16 mouse cellular contexts compared by ENCODE assay signal in genomic region chr2:172663681-172664080, GRCm38 (mm10).
DNase-seq lines count a peak whose midpoint lies in the region; ATAC-seq and TF ChIP-seq lines count a peak whose summit lies in the region.
"Had no signal": no experiment of that assay in that cellular context is flagged by ENCODE, and none has a peak within 500 bp of the region (broad histone marks: within the 10 kb centered on the region; RNA-seq: fewer than 3 reads in every experiment).

No protein-coding gene starts in this region.

- H3K27ac ChIP-seq in heart, embryonic 12.5 days (ENCODE audit: poor library complexity, severe bottlenecking), result no peak overlapping the region
- H3K27ac ChIP-seq in embryonic facial prominence, embryonic 10.5 days (replicated peaks), result no peak overlapping the region; the same call in 1 of the 2 replicates
- peak overlapping the region; percentile 78 for H3K27ac ChIP-seq in forebrain, embryonic 13.5 days
- H3K27ac ChIP-seq in midbrain, embryonic 12.5 days (replicated peaks), result no peak overlapping the region
- H3K27ac ChIP-seq: kidney, embryonic 15.5 days; layer of hippocampus, adult 2 months had no signal

- H3K27me3 ChIP-seq in heart, embryonic 12.5 days (replicated peaks), result peaks cover 48% of the 10 kb centered on the region
- H3K27me3 ChIP-seq in embryonic facial prominence, embryonic 10.5 days (replicated peaks; ENCODE audit: low read depth, poor library complexity, severe bottlenecking), result peaks cover 50% of the 10 kb centered on the region
- H3K27me3 ChIP-seq in forebrain, embryonic 13.5 days, result peaks cover 10% of the 10 kb centered on the region
- peaks cover 42% of the 10 kb centered on the region for H3K27me3 ChIP-seq in midbrain, embryonic 12.5 days

- ATAC-seq in heart, embryonic 12.5 days (ENCODE audit: insufficient number of reproducible peaks, low FRiP score), result no peak
- peak; percentile 73 for ATAC-seq in forebrain, embryonic 13.5 days
- peak; percentile 67; the same call in 1 of the 2 replicates for ATAC-seq in midbrain, embryonic 12.5 days (ENCODE audit: low FRiP score, low read depth)

- no peak for TF ChIP-seq POLR2A in lung, adult 2 months (IDR thresholded peaks at IDR 0.05; ENCODE audit: borderline replicate concordance, extremely low read depth, low read depth, low read length)

- TF ChIP-seq CTCF in lung, adult 2 months (IDR thresholded peaks at IDR 0.05; ENCODE audit: insufficient read depth, low read length), result no peak

- no peak overlapping the region for H3K4me3 ChIP-seq in heart, embryonic 12.5 days
- H3K4me3 ChIP-seq in embryonic facial prominence, embryonic 10.5 days, result peak overlapping the region; percentile 26; the same call in 1 of the 2 replicates
- H3K4me3 ChIP-seq in forebrain, embryonic 13.5 days, result no peak overlapping the region
- H3K4me3 ChIP-seq in midbrain, embryonic 12.5 days, result no peak overlapping the region
- H3K4me3 ChIP-seq in lung, adult 2 months (replicated peaks; ENCODE audit: extremely low read depth, low read depth, low read length), result no peak overlapping the region
- H3K4me3 ChIP-seq: kidney, embryonic 15.5 days; layer of hippocampus, adult 2 months; megakaryocyte, embryonic 14.5 days had no signal

- intact Hi-C loops in heart, postnatal 25 days (cut with DNase I), result no loop called here

- WGBS in heart, embryonic 12.5 days, result 9% methylated on average over 6 of the region's 6 CpGs
- 2% methylated on average over 6 of the region's 6 CpGs for WGBS in embryonic facial prominence, embryonic 10.5 days
- WGBS in forebrain, embryonic 13.5 days, result 3% methylated on average over 6 of the region's 6 CpGs
- WGBS in midbrain, embryonic 12.5 days, result 4% methylated on average over 6 of the region's 6 CpGs
- 11% methylated on average over 6 of the region's 6 CpGs for WGBS in lung, adult 2 months

- H3K9me3 ChIP-seq in heart, embryonic 12.5 days (replicated peaks), result peaks cover 7% of the 10 kb centered on the region; the same call in 1 of the 2 replicates
- H3K9me3 ChIP-seq in embryonic facial prominence, embryonic 10.5 days, result no peaks in the 10 kb centered on the region
- no peaks in the 10 kb centered on the region for H3K9me3 ChIP-seq in forebrain, embryonic 13.5 days (replicated peaks)
- no peaks in the 10 kb centered on the region for H3K9me3 ChIP-seq in midbrain, embryonic 12.5 days
- H3K9me3 ChIP-seq: kidney, embryonic 15.5 days had no signal

- peaks cover 16% of the 10 kb centered on the region for H3K4me1 ChIP-seq in heart, embryonic 12.5 days (replicated peaks)
- H3K4me1 ChIP-seq in embryonic facial prominence, embryonic 10.5 days, result peaks cover 42% of the 10 kb centered on the region
- peaks cover 35% of the 10 kb centered on the region for H3K4me1 ChIP-seq in forebrain, embryonic 13.5 days
- peaks cover 24% of the 10 kb centered on the region for H3K4me1 ChIP-seq in midbrain, embryonic 12.5 days
- H3K4me1 ChIP-seq in lung, adult 2 months (ENCODE audit: control insufficient read depth, insufficient read depth, low read length), result no peaks in the 10 kb centered on the region
- H3K4me1 ChIP-seq: megakaryocyte, embryonic 14.5 days had no signal

- no peak overlapping the region for H3K9ac ChIP-seq in heart, embryonic 12.5 days
- H3K9ac ChIP-seq in forebrain, embryonic 13.5 days, result no peak overlapping the region
- H3K9ac ChIP-seq in midbrain, embryonic 12.5 days (replicated peaks), result no peak overlapping the region
- H3K9ac ChIP-seq: kidney, embryonic 15.5 days had no signal

- peak overlapping the region; percentile 45 for H3K4me2 ChIP-seq in heart, embryonic 12.5 days
- peak overlapping the region; percentile 37 for H3K4me2 ChIP-seq in forebrain, embryonic 13.5 days
- H3K4me2 ChIP-seq in midbrain, embryonic 12.5 days (replicated peaks), result peak overlapping the region; percentile 18
- H3K4me2 ChIP-seq: kidney, embryonic 15.5 days; liver, embryonic 11.5 days had no signal

- no peaks in the 10 kb centered on the region for H3K36me3 ChIP-seq in heart, embryonic 12.5 days
- no peaks in the 10 kb centered on the region for H3K36me3 ChIP-seq in embryonic facial prominence, embryonic 10.5 days (replicated peaks)
- no peaks in the 10 kb centered on the region for H3K36me3 ChIP-seq in forebrain, embryonic 13.5 days (ENCODE audit: poor library complexity, severe bottlenecking)
- no peaks in the 10 kb centered on the region for H3K36me3 ChIP-seq in midbrain, embryonic 12.5 days
- H3K36me3 ChIP-seq: kidney, embryonic 15.5 days had no signal

- no peak for DNase-seq in heart, postnatal 25 days (ENCODE audit: low spot score)
- DNase-seq in embryonic facial prominence, embryonic 10.5 days (ENCODE audit: low spot score), result no peak
- DNase-seq in lung, postnatal 10 days, result no peak
- no peak for DNase-seq in cerebellum, postnatal 36 days
- no peak for DNase-seq in lung, adult 2 months
- DNase-seq: adrenal gland, adult 8-10 months; cerebellum, postnatal 10 days; right cerebral cortex, postnatal 14 days; thymus, adult 18-20 months had no signal
